Mouse (Mus musculus) urinary bladder, postnatal 25 days (tissue): Measurements from ENCODE around the gene Ttc9b.

Experiments used
- DNase-seq: peaks from one replicate; pipeline ENCODE4 v3.0.0; 2022; ENCODE audit warnings: low spot score

The Ttc9b gene

GRCm38 (mm10) chr7:27644471-27644870, 9.2 kb upstream of the Ttc9b start:
- no peak for DNase-seq

GRCm38 (mm10) chr7:27646516-27646915, 7.2 kb upstream of the Ttc9b start:
- DNase-seq = no peak

GRCm38 (mm10) chr7:27647281-27648002, 6.3 kb upstream of the Ttc9b start:
- no peak for DNase-seq

GRCm38 (mm10) chr7:27649723-27650122, 4.0 kb upstream of the Ttc9b start:
- no peak for DNase-seq

GRCm38 (mm10) chr7:27650949-27651348, 2.8 kb upstream of the Ttc9b start:
- peak; percentile 73 for DNase-seq

GRCm38 (mm10) chr7:27654607-27655276, 1.0 kb downstream of the Ttc9b start:
- no peak for DNase-seq

- DNase-seq = no peak
Observed at GRCm38 (mm10) chr7:27655545-27655944, 1.8 kb downstream of the Ttc9b start.

- no peak for DNase-seq
Observed at GRCm38 (mm10) chr7:27656600-27656999, 2.9 kb downstream of the Ttc9b start.

- no peak for DNase-seq
Observed at GRCm38 (mm10) chr7:27657824-27658395, 4.2 kb downstream of the Ttc9b start.

GRCm38 (mm10) chr7:27658712-27659663, 5.3 kb downstream of the Ttc9b start:
- DNase-seq = no peak

GRCm38 (mm10) chr7:27662038-27662437, 8.3 kb downstream of the Ttc9b start:
- no peak for DNase-seq

- no peak for DNase-seq
Observed at GRCm38 (mm10) chr7:27673064-27673574, 19.4 kb downstream of the Ttc9b start.

GRCm38 (mm10) chr7:27673575-27674131, 19.9 kb downstream of the Ttc9b start:
- no peak for DNase-seq

- no peak for DNase-seq
Observed at GRCm38 (mm10) chr7:27674195-27674521, 20.4 kb downstream of the Ttc9b start.

- peak; percentile 91 for DNase-seq
Observed at GRCm38 (mm10) chr7:27674522-27675221, 21.0 kb downstream of the Ttc9b start, which contains the start of gene Map3k10. Gene Map3k10 (minus strand): TSS chr7:27674598.

GRCm38 (mm10) chr7:27675222-27675612, 21.5 kb downstream of the Ttc9b start:
- no peak for DNase-seq

- no peak for DNase-seq
Observed at GRCm38 (mm10) chr7:27683218-27683617, 29.5 kb downstream of the Ttc9b start.

GRCm38 (mm10) chr7:27685220-27685619, 31.5 kb downstream of the Ttc9b start:
- no peak for DNase-seq

- DNase-seq = no peak
Observed at GRCm38 (mm10) chr7:27685681-27686080, 32.0 kb downstream of the Ttc9b start.

- no peak for DNase-seq
Observed at GRCm38 (mm10) chr7:27687043-27687442, 33.3 kb downstream of the Ttc9b start.

GRCm38 (mm10) chr7:27687836-27688235, 34.1 kb downstream of the Ttc9b start:
- DNase-seq = no peak
